Mouse (Mus musculus): ENCODE data around the gene Cldn18.

DNA sequence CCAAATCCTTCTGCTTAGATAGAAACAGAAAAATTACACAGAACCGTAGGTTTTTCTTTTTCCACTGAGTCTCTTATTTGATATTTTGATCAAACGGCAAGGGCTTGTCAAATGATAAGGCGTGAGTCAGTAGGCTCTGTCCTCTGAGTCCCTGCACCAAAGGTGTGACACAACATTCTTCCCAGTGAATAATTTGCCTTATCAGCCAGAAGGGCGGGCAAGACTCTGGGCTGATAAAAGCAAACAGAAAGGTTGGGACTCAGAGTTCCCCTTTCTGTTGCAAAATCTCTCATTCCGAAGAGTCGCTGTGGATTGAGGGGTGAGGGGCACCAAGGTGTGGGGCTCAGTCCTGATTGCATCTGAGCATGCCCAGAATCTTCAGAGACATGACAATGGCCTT is 14.9 kb downstream of the Cldn18 start:
- TF ChIP-seq CTCF (IDR thresholded peaks at IDR 0.05; ENCODE audit: borderline replicate concordance, extremely low read depth, insufficient read depth, insufficient read length) = no peak
- TF ChIP-seq POLR2A (IDR thresholded peaks at IDR 0.05; ENCODE audit: borderline replicate concordance, extremely low read depth, insufficient read depth, insufficient read length, poor library complexity, severe bottlenecking) = no peak

Measured in brain, embryonic 14.5 days (tissue).